Mouse (Mus musculus) hindbrain, embryonic 16.5 days (tissue): ENCODE measurements at regions not wholly inside any gene's neighbourhood (a gene's known extent, or its start where the extent isn't known, plus 50 kb on each side); places are given as distances from the start of the nearest gene placed in this dataset.
A peak's percentile ranks its signal among the peaks of the same experiment; 100 is the strongest.
"Not testable (repeated sequence)": the region's sequence is repeated elsewhere in the genome, so short reads cannot be mapped to it uniquely, and the experiment has no call there.

Source experiments
- ATAC-seq: fragments of 200-750 bp; cut with Nextera tagmentation; 2 replicates; pipeline ENCODE4 v1.8.0; 2017; ENCODE audit warnings: moderate TSS enrichment, moderate library complexity
- H3K27ac ChIP-seq: fragments of 300-500 bp; sonication (generic); 2 replicates; pipeline ENCODE4 v1.5.1; 2014; ENCODE audit warnings: low read depth, mild to moderate bottlenecking, control low read depth, low read length, moderate library complexity
- H3K27me3 ChIP-seq: fragments of 300-500 bp; sonication (generic); replicated peaks from 2 replicates; pipeline ENCODE4 v1.6.1; 2014; ENCODE audit warnings: low read length; ENCODE audit not compliant: control insufficient read depth, insufficient read depth
- H3K36me3 ChIP-seq: fragments of 300-500 bp; sonication (generic); 2 replicates; pipeline ENCODE4 v1.6.1; 2014; ENCODE audit warnings: mild to moderate bottlenecking, low read length, moderate library complexity, mixed read lengths; ENCODE audit not compliant: control insufficient read depth, insufficient read depth
- H3K4me1 ChIP-seq: fragments of 300-500 bp; sonication (generic); 2 replicates; pipeline ENCODE4 v1.6.1; 2014; ENCODE audit warnings: low read depth, low read length; ENCODE audit not compliant: control insufficient read depth, insufficient read depth
- H3K4me2 ChIP-seq: fragments of 300-500 bp; sonication (generic); 2 replicates; pipeline ENCODE4 v1.6.1; 2014; ENCODE audit warnings: mild to moderate bottlenecking, low read length, control low read depth, moderate library complexity
- H3K4me3 ChIP-seq: fragments of 300-500 bp; sonication (generic); 2 replicates; pipeline ENCODE4 v1.5.1; 2014; ENCODE audit warnings: mild to moderate bottlenecking, low read length, control low read depth, moderate library complexity
- H3K9ac ChIP-seq: fragments of 300-500 bp; sonication (generic); 2 replicates; pipeline ENCODE4 v1.6.1; 2014; ENCODE audit warnings: low read depth, mild to moderate bottlenecking, control low read depth, low read length, moderate library complexity
- H3K9me3 ChIP-seq: fragments of 300-500 bp; sonication (generic); 2 replicates; pipeline ENCODE4 v1.6.1; 2014; ENCODE audit warnings: mild to moderate bottlenecking, low read length, moderate library complexity; ENCODE audit not compliant: control insufficient read depth
- WGBS: fragments of 180-500 bp; shearing (Covaris S2); extraction: QIAGEN DNeasy Blood & Tissue Kit; methylation state at CpG from one replicate; pipeline ENCODE4 v1.1.7; 2014; 5-methylcytosine and 5-hydroxymethylcytosine counted together

GRCm38 (mm10) chr14:61737504-61738040, 130.3 kb downstream of the Kcnrg start:
- Histone ChIP-seq H3K27ac (no peak overlapping the region), H3K27me3 (no peaks in the 10 kb centered on the region), H3K4me3 (no peak overlapping the region), H3K9ac (no peak overlapping the region), H3K9me3 (no peaks in the 10 kb centered on the region), H3K4me2 (no peak overlapping the region), H3K36me3 (no peaks in the 10 kb centered on the region), H3K4me1 (no peaks in the 10 kb centered on the region)
- no peak for ATAC-seq
- 73% methylated on average over 6 of the region's 6 CpGs for WGBS

GRCm38 (mm10) chr14:61739453-61739852, 132.2 kb downstream of the Kcnrg start:
- no peak overlapping the region for H3K27ac ChIP-seq
- no peaks in the 10 kb centered on the region for H3K36me3 ChIP-seq
- no peak overlapping the region for H3K4me2 ChIP-seq
- 85% methylated on average over 1 of the region's 1 CpGs for whole genome bisulfite sequencing
- H3K9me3 ChIP-seq, result no peaks in the 10 kb centered on the region
- no peak for ATAC-seq
- H3K4me3 ChIP-seq, result no peak overlapping the region
- no peaks in the 10 kb centered on the region for H3K4me1 ChIP-seq
- H3K9ac ChIP-seq, result no peak overlapping the region
- no peaks in the 10 kb centered on the region for H3K27me3 ChIP-seq

GRCm38 (mm10) chr14:61743855-61744408, 136.7 kb downstream of the Kcnrg start:
- H3K4me1 ChIP-seq, result no peaks in the 10 kb centered on the region
- H3K36me3 ChIP-seq, result no peaks in the 10 kb centered on the region
- no peaks in the 10 kb centered on the region for H3K9me3 ChIP-seq
- no peaks in the 10 kb centered on the region; the same call in 1 of the 2 replicates for H3K27me3 ChIP-seq
- no peak overlapping the region for H3K27ac ChIP-seq
- WGBS, result 35% methylated on average over 4 of the region's 4 CpGs
- no peak for ATAC-seq
- H3K4me3 ChIP-seq, result no peak overlapping the region
- no peak overlapping the region for H3K9ac ChIP-seq
- no peak overlapping the region for H3K4me2 ChIP-seq

- Histone ChIP-seq H3K9ac (no peak overlapping the region), H3K27ac (no peak overlapping the region), H3K4me2 (no peak overlapping the region), H3K4me1 (peaks cover 11% of the 10 kb centered on the region; the same call in 1 of the 2 replicates), H3K9me3 (no peaks in the 10 kb centered on the region), H3K36me3 (no peaks in the 10 kb centered on the region), H3K4me3 (no peak overlapping the region), H3K27me3 (no peaks in the 10 kb centered on the region)
- WGBS, result 81% methylated on average over 3 of the region's 3 CpGs
- no peak for ATAC-seq
These were observed 146.2 kb downstream of the Kcnrg start for GRCm38 (mm10) chr14:61753421-61753820.

GRCm38 (mm10) chr14:61756651-61757050, 149.4 kb downstream of the Kcnrg start:
- H3K27ac ChIP-seq, result no peak overlapping the region
- H3K4me3 ChIP-seq, result no peak overlapping the region
- no peaks in the 10 kb centered on the region for H3K36me3 ChIP-seq
- H3K9me3 ChIP-seq, result no peaks in the 10 kb centered on the region
- H3K4me2 ChIP-seq, result peak overlapping the region; percentile 53
- no peaks in the 10 kb centered on the region for H3K27me3 ChIP-seq
- WGBS, result 10% methylated on average over 1 of the region's 1 CpGs
- H3K9ac ChIP-seq, result peak overlapping the region; percentile 38; the same call in 1 of the 2 replicates
- no peak for ATAC-seq
- peaks cover 11% of the 10 kb centered on the region; the same call in 1 of the 2 replicates for H3K4me1 ChIP-seq

- H3K9ac ChIP-seq, result peak overlapping the region; percentile 38; the same call in 1 of the 2 replicates
- peak; percentile 86 for ATAC-seq
- peak overlapping the region; percentile 53 for H3K4me2 ChIP-seq
- H3K4me3 ChIP-seq, result peak overlapping the region; percentile 20
- no peaks in the 10 kb centered on the region for H3K36me3 ChIP-seq
- H3K9me3 ChIP-seq, result no peaks in the 10 kb centered on the region
- H3K27me3 ChIP-seq, result no peaks in the 10 kb centered on the region
- no peak overlapping the region for H3K27ac ChIP-seq
- H3K4me1 ChIP-seq, result peaks cover 11% of the 10 kb centered on the region; the same call in 1 of the 2 replicates
- WGBS, result 7% methylated on average over 14 of the region's 15 CpGs
These were observed 150.0 kb downstream of the Kcnrg start for GRCm38 (mm10) chr14:61757086-61757822.

GRCm38 (mm10) chr14:61757823-61758175, 150.5 kb downstream of the Kcnrg start:
- Histone ChIP-seq H3K9me3 (no peaks in the 10 kb centered on the region), H3K27ac (no peak overlapping the region), H3K4me2 (peak overlapping the region; percentile 53), H3K27me3 (no peaks in the 10 kb centered on the region), H3K4me1 (peaks cover 11% of the 10 kb centered on the region; the same call in 1 of the 2 replicates), H3K9ac (no peak overlapping the region), H3K36me3 (no peaks in the 10 kb centered on the region), H3K4me3 (peak overlapping the region; percentile 20; the same call in 1 of the 2 replicates)
- 13% methylated on average over 7 of the region's 7 CpGs for WGBS
- no peak for ATAC-seq

- Histone ChIP-seq H3K4me1 (peaks cover 11% of the 10 kb centered on the region; the same call in 1 of the 2 replicates), H3K4me2 (no peak overlapping the region), H3K9me3 (no peaks in the 10 kb centered on the region), H3K27ac (no peak overlapping the region), H3K27me3 (no peaks in the 10 kb centered on the region), H3K9ac (no peak overlapping the region), H3K36me3 (no peaks in the 10 kb centered on the region), H3K4me3 (no peak overlapping the region)
- no peak for ATAC-seq
- 94% methylated on average over 5 of the region's 5 CpGs for WGBS
These were observed 151.3 kb downstream of the Kcnrg start for GRCm38 (mm10) chr14:61758586-61758985.

GRCm38 (mm10) chr14:61760176-61760575, 152.9 kb downstream of the Kcnrg start:
- H3K36me3 ChIP-seq, H3K27ac ChIP-seq, H3K9me3 ChIP-seq, H3K9ac ChIP-seq, H3K27me3 ChIP-seq, H3K4me2 ChIP-seq, H3K4me3 ChIP-seq, ATAC-seq: not testable (repeated sequence)
- peaks cover 11% of the 10 kb centered on the region; the same call in 1 of the 2 replicates for H3K4me1 ChIP-seq
- 89% methylated on average over 12 of the region's 12 CpGs for WGBS
